Mouse (Mus musculus) limb, embryonic 10.5 days (tissue): ENCODE data around the gene Fam160b1. TPM values are rescaled to one million over a fixed set of nuclear protein-coding genes. Genes with fewer than 3 reads are reported as not detected.

Source experiments
- DNase-seq: peaks from one replicate; pipeline ENCODE4 v3.0.0-alpha.2; 2017; ENCODE audit warnings: low spot score
- H3K27ac ChIP-seq: fragments of 300-500 bp; sonication (generic); 2 replicates; pipeline ENCODE4 v1.5.1; 2016; ENCODE audit warnings: mild to moderate bottlenecking
- H3K27me3 ChIP-seq: fragments of 300-500 bp; sonication (generic); 2 replicates; pipeline ENCODE4 v1.6.1; 2016; ENCODE audit warnings: low read depth, mild to moderate bottlenecking; ENCODE audit not compliant: poor library complexity, severe bottlenecking
- H3K36me3 ChIP-seq: fragments of 300-500 bp; sonication (generic); 2 replicates; pipeline ENCODE4 v1.6.1; 2016; ENCODE audit warnings: mild to moderate bottlenecking, moderate library complexity
- H3K4me1 ChIP-seq: fragments of 300-500 bp; sonication (generic); 2 replicates; pipeline ENCODE4 v1.6.1; 2016
- H3K4me3 ChIP-seq: fragments of 300-500 bp; sonication (generic); 2 replicates; pipeline ENCODE4 v1.5.1; 2016; ENCODE audit warnings: mild to moderate bottlenecking, moderate library complexity
- H3K9me3 ChIP-seq: fragments of 300-500 bp; sonication (generic); replicated peaks from 2 replicates; pipeline ENCODE4 v1.6.1; 2016; ENCODE audit warnings: mild to moderate bottlenecking
- WGBS: fragments of 180-500 bp; shearing (Covaris S2); methylation state at CpG from one replicate; pipeline ENCODE4 v1.1.7; 2016; 5-methylcytosine and 5-hydroxymethylcytosine counted together
- polyA plus RNA-seq: library from polyadenylated mRNA; unstranded; fragments of >200 nt; fragmentation: Nextera tagmentation; extraction: Ambion mirVana; gene quantifications from 2 replicates; pipeline ENCODE4 v1.2.1, GENCODE M21; 2016

Gene Fam160b1
- polyA plus RNA-seq, 1 experiment from 2014 or later, result 13.2 TPM

- DNase-seq, result no peak
- 0 out of 2 replicates have a peak, but pooled peaks cover 5% of the 10 kb centered on the region for H3K4me1 ChIP-seq
- H3K9me3 ChIP-seq, result no peaks in the 10 kb centered on the region
- H3K27ac ChIP-seq, result no peak overlapping the region
- H3K27me3 ChIP-seq, result 0 out of 2 replicates have a peak, but pooled peaks cover 5% of the 10 kb centered on the region
- H3K36me3 ChIP-seq, result no peaks in the 10 kb centered on the region
- H3K4me3 ChIP-seq, result no peak overlapping the region
- 98% methylated on average over 7 of the region's 7 CpGs for WGBS
These were observed 32.2 kb upstream of the Fam160b1 start for GRCm38 (mm10) chr19:57328269-57328668.

DNA sequence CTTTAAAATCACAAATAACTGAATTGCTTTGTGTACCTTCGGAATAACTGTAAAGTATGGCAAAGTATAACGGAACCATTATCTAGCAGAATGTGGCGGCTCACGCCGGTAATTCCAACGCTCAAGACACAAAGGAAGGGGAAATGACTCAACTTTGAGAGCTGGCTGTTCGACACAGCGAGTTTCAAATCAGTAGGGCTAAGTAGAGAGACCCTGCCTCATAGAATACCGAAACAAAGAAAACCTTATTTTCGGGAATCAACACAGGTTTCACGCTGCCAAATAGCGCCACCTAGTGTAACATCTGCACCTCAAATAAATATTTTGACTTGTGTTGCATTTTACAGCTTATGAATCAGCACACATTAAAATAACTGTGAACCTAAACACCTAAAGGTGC is 31.7 kb upstream of the Fam160b1 start:
- DNase-seq, result no peak
- Histone ChIP-seq H3K9me3 (no peaks in the 10 kb centered on the region), H3K36me3 (no peaks in the 10 kb centered on the region), H3K4me3 (no peak overlapping the region), H3K27me3 (0 out of 2 replicates have a peak, but pooled peaks cover 5% of the 10 kb centered on the region), H3K4me1 (0 out of 2 replicates have a peak, but pooled peaks cover 5% of the 10 kb centered on the region), H3K27ac (no peak overlapping the region)
- WGBS, result 63% methylated on average over 12 of the region's 12 CpGs

- peaks cover 14% of the 10 kb centered on the region; the same call in 1 of the 2 replicates for H3K4me1 ChIP-seq
- H3K27ac ChIP-seq, result no peak overlapping the region
- H3K36me3 ChIP-seq, result no peaks in the 10 kb centered on the region
- H3K4me3 ChIP-seq, result no peak overlapping the region
- WGBS, result 79% methylated on average over 11 of the region's 11 CpGs
- no peaks in the 10 kb centered on the region for H3K27me3 ChIP-seq
- no peaks in the 10 kb centered on the region for H3K9me3 ChIP-seq
- DNase-seq, result no peak
These were observed 30.2 kb upstream of the Fam160b1 start for GRCm38 (mm10) chr19:57330309-57330708.

DNA sequence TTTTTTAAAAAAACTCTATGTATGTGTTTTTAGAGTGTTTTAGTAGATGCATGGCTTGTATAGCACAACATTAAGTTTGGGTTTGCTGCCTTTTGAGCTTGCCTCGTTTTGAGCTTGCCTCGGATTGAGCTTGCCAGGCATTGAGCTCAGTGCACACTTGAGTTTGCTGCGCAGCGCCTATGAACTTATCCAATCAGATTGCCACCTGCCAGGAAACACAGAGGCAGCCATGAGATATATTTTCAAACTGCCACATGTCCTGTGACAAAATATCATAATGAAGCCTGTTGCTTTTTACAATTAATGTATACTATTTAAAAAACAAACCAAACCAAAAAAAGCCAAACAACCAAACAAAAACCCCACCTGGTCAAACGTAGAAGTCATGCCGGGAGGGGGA is 29.2 kb upstream of the Fam160b1 start:
- Histone ChIP-seq H3K27ac (no peak overlapping the region), H3K9me3 (no peaks in the 10 kb centered on the region), H3K27me3 (no peaks in the 10 kb centered on the region), H3K36me3 (no peaks in the 10 kb centered on the region), H3K4me1 (peaks cover 14% of the 10 kb centered on the region; the same call in 1 of the 2 replicates), H3K4me3 (no peak overlapping the region)
- DNase-seq, result no peak
- WGBS, result 88% methylated on average over 6 of the region's 6 CpGs

DNA sequence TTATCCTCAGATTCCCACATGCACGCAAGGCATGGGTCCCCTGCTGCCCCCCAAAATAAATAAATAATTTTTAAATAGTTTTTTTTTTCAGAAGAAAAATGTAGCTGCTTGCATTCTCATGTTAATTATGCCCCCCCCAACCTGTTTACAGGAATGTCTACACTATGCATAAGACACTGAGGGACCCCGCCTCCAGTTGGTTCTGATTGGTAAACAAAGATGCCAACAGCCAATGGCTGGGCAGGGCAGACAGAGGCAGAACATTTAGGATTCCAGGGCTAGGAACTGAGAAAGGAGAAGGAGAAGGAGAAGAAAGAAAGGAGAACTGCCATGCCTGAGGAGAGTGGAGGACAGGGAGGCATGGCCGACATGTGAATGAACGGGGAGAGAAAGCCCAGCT is 27.1 kb upstream of the Fam160b1 start:
- no peak for DNase-seq
- no peak overlapping the region for H3K4me3 ChIP-seq
- H3K4me1 ChIP-seq, result peaks cover 14% of the 10 kb centered on the region; the same call in 1 of the 2 replicates
- no peaks in the 10 kb centered on the region for H3K27me3 ChIP-seq
- H3K27ac ChIP-seq, result no peak overlapping the region
- H3K9me3 ChIP-seq, result no peaks in the 10 kb centered on the region
- WGBS, result 93% methylated on average over 4 of the region's 4 CpGs
- no peaks in the 10 kb centered on the region for H3K36me3 ChIP-seq

GRCm38 (mm10) chr19:57335135-57335534 is 25.3 kb upstream of the Fam160b1 start:
- DNase-seq, result no peak
- WGBS, result 42% methylated on average over 8 of the region's 8 CpGs
- peaks cover 14% of the 10 kb centered on the region; the same call in 1 of the 2 replicates for H3K4me1 ChIP-seq
- H3K9me3 ChIP-seq, result no peaks in the 10 kb centered on the region
- no peak overlapping the region for H3K4me3 ChIP-seq
- H3K27ac ChIP-seq, result no peak overlapping the region
- H3K27me3 ChIP-seq, result no peaks in the 10 kb centered on the region
- no peaks in the 10 kb centered on the region for H3K36me3 ChIP-seq

- no peak for DNase-seq
These were observed 21.1 kb upstream of the Fam160b1 start for GRCm38 (mm10) chr19:57339281-57339864.

GRCm38 (mm10) chr19:57340900-57341742 is 19.4 kb upstream of the Fam160b1 start:
- no peaks in the 10 kb centered on the region for H3K4me1 ChIP-seq
- no peaks in the 10 kb centered on the region for H3K27me3 ChIP-seq
- WGBS, result 89% methylated on average over 8 of the region's 8 CpGs
- H3K4me3 ChIP-seq, result no peak overlapping the region
- no peak overlapping the region for H3K27ac ChIP-seq
- H3K9me3 ChIP-seq, result no peaks in the 10 kb centered on the region
- no peaks in the 10 kb centered on the region for H3K36me3 ChIP-seq
- no peak for DNase-seq

More at GRCm38 (mm10) chr19:57339281-57339864, 21.1 kb upstream of the Fam160b1 start:
- 90% methylated on average over 13 of the region's 13 CpGs for WGBS
- no peak overlapping the region for H3K4me3 ChIP-seq
- no peaks in the 10 kb centered on the region for H3K27me3 ChIP-seq
- H3K27ac ChIP-seq, result no peak overlapping the region
- no peaks in the 10 kb centered on the region for H3K9me3 ChIP-seq
- no peaks in the 10 kb centered on the region for H3K36me3 ChIP-seq
- peaks cover 9% of the 10 kb centered on the region; the same call in 1 of the 2 replicates for H3K4me1 ChIP-seq

DNA sequence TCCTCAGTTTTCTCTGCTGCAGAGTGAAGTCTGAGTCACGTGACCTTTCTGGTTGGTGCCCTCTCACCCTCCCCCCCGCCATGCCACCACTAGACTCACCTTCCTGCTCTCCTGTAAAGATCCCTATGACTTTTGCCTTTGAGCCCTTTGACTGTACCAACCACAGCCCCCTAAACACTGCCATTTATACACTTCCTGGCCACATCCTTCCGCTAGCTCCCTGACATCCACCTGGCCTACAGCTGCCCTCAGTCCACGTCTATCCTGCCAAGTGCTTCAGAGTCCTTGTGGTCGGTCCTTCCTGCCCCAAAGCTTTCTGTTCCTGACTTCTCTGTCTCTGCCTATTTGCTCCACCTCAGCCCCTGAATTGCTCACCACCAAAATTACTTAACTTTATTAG is 16.6 kb upstream of the Fam160b1 start:
- H3K36me3 ChIP-seq, result no peaks in the 10 kb centered on the region
- H3K4me1 ChIP-seq, result no peaks in the 10 kb centered on the region
- H3K9me3 ChIP-seq, result peaks cover 4% of the 10 kb centered on the region; the same call in 1 of the 2 replicates
- no peaks in the 10 kb centered on the region for H3K27me3 ChIP-seq
- WGBS, result 90% methylated on average over 5 of the region's 5 CpGs
- H3K27ac ChIP-seq, result no peak overlapping the region
- no peak overlapping the region for H3K4me3 ChIP-seq
- no peak for DNase-seq

DNA sequence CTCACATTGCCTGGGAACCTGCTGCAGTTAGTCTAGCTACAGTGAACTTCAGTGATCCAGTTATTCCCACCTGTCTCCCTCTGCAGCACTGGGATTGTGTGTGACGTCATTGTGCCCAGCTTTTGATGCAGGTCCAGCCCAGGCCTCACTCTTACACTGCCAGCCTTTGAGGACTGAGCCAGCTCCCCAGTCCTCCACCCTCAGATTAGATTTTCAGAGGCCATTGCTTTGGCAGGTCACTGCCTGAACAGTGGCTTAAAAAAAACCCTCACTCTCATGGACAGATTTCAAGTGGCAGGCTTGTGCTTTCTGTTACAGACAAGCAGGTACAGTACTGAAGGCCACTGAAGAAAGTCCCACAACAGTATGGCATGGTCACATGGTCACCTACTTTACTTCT is 15.8 kb upstream of the Fam160b1 start:
- 83% methylated on average over 1 of the region's 1 CpGs for whole genome bisulfite sequencing
- DNase-seq, result no peak
- no peak overlapping the region for H3K27ac ChIP-seq
- H3K27me3 ChIP-seq, result no peaks in the 10 kb centered on the region
- H3K4me3 ChIP-seq, result no peak overlapping the region
- peaks cover 4% of the 10 kb centered on the region; the same call in 1 of the 2 replicates for H3K9me3 ChIP-seq
- H3K36me3 ChIP-seq, result no peaks in the 10 kb centered on the region
- H3K4me1 ChIP-seq, result no peaks in the 10 kb centered on the region

- Histone ChIP-seq H3K27ac (no peak overlapping the region), H3K9me3 (peaks cover 4% of the 10 kb centered on the region; the same call in 1 of the 2 replicates), H3K27me3 (no peaks in the 10 kb centered on the region), H3K4me3 (no peak overlapping the region), H3K4me1 (no peaks in the 10 kb centered on the region), H3K36me3 (no peaks in the 10 kb centered on the region)
- DNase-seq, result no peak
These were observed 11.4 kb upstream of the Fam160b1 start for GRCm38 (mm10) chr19:57349096-57349495.

DNA sequence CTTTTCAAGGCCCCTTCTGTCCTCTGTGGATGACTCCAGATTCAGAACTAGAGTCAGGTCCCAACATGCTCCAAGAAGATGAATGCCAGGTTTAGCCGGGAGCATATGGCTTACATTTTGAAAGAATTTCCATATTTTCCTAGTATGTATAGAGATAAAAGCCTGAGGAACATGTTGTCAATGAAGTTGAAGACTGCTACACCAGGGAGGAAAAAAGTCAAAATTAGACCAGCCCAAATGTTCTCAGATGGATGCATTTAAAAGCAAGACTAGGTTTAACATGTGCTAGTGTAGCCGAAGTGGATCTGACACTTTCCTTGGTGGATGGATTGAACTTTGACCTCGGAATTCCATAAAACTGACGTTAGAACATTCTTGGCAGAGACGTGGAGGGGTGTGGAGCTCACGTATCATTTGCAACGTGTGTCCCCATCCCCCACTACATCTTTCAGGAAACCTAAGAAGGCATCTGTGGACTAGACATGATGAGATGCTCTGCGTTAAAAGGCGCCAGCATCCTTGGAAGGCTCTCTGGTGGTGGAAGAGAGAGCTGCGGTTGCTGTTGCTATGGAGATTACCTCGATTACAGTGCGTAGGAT is 8.0 kb upstream of the Fam160b1 start:
- Histone ChIP-seq H3K9me3 (peaks cover 4% of the 10 kb centered on the region; the same call in 1 of the 2 replicates), H3K4me3 (no peak overlapping the region), H3K4me1 (peaks cover 14% of the 10 kb centered on the region), H3K36me3 (no peaks in the 10 kb centered on the region), H3K27me3 (no peaks in the 10 kb centered on the region), H3K27ac (no peak overlapping the region)
- DNase-seq, result no peak
- WGBS, result 87% methylated on average over 12 of the region's 12 CpGs

GRCm38 (mm10) chr19:57353228-57353627 is 7.3 kb upstream of the Fam160b1 start:
- Histone ChIP-seq H3K9me3 (no peaks in the 10 kb centered on the region), H3K4me1 (peaks cover 16% of the 10 kb centered on the region), H3K27ac (no peak overlapping the region), H3K4me3 (no peak overlapping the region), H3K27me3 (no peaks in the 10 kb centered on the region), H3K36me3 (peaks cover 1% of the 10 kb centered on the region; the same call in 1 of the 2 replicates)
- WGBS, result 89% methylated on average over 10 of the region's 10 CpGs
- DNase-seq, result no peak
